Mouse (Mus musculus) small intestine, adult 2 months (tissue): Measurements from ENCODE around the gene Tymp.

Source experiments
- CTCF ChIP-seq: fragments of 200-500 bp; IDR thresholded peaks from 2 replicates; pipeline ENCODE4 v1.5.1; 2012; ENCODE audit warnings: low read depth, mild to moderate bottlenecking, control low read depth, inconsistent platforms, low read length, moderate library complexity, mixed read lengths; ENCODE audit not compliant: insufficient replicate concordance, insufficient read length; ENCODE audit errors: extremely low read depth
- POLR2A ChIP-seq: fragments of 200-500 bp; IDR thresholded peaks from 2 replicates; pipeline ENCODE4 v1.6.1; 2012; ENCODE audit warnings: low read depth, mild to moderate bottlenecking, control low read depth, inconsistent platforms, low read length, moderate library complexity

GRCm38 (mm10) chr15:89334271-89334670 is 42.6 kb downstream of the Tymp start, which contains the start of gene Miox:
- TF ChIP-seq CTCF (no peak), POLR2A (no peak)
